Mouse (Mus musculus): ENCODE results near the gene Mroh2a.

GRCm38 (mm10) chr1:88205294-88205922 is 21.4 kb upstream of the Mroh2a start, which contains the start of gene Dnajb3:
- TF ChIP-seq POLR2A (IDR thresholded peaks at IDR 0.05; ENCODE audit: insufficient read depth, low read depth, low read length): peak; percentile 32; the same call in 1 of the 2 replicates
- no peak for TF ChIP-seq CTCF (IDR thresholded peaks at IDR 0.05; ENCODE audit: insufficient read depth, low read depth, low read length)

Measured in olfactory bulb, adult 2 months (tissue).